Mouse (Mus musculus) liver, embryonic 13.5 days (tissue): ENCODE measurements around the gene Pfkfb4. TPM values are rescaled to one million over a fixed set of nuclear protein-coding genes. Genes with fewer than 3 reads are reported as not detected.

Experiments used
- ATAC-seq: fragments of 200-750 bp; cut with Nextera tagmentation; 2 replicates; pipeline ENCODE4 v1.8.0; 2017; ENCODE audit warnings: low read depth, mild to moderate bottlenecking, moderate number of reproducible peaks, moderate library complexity
- DNase-seq: peaks from one replicate; pipeline ENCODE4 v3.0.0; 2022
- H3K27ac ChIP-seq: fragments of 300-500 bp; sonication (generic); 2 replicates; pipeline ENCODE4 v1.5.1; 2015; ENCODE audit warnings: moderate library complexity, mild to moderate bottlenecking, inconsistent platforms
- H3K27me3 ChIP-seq: fragments of 300-500 bp; sonication (generic); 2 replicates; pipeline ENCODE4 v1.6.1; 2015; ENCODE audit warnings: mild to moderate bottlenecking, inconsistent platforms
- H3K36me3 ChIP-seq: fragments of 300-500 bp; sonication (generic); 2 replicates; pipeline ENCODE4 v1.6.1; 2015; ENCODE audit warnings: mild to moderate bottlenecking, inconsistent platforms
- H3K4me1 ChIP-seq: fragments of 300-500 bp; sonication (generic); replicated peaks from 2 replicates; pipeline ENCODE4 v1.6.1; 2015; ENCODE audit warnings: inconsistent platforms
- H3K4me2 ChIP-seq: fragments of 300-500 bp; sonication (generic); 2 replicates; pipeline ENCODE4 v1.6.1; 2015; ENCODE audit warnings: inconsistent platforms, mild to moderate bottlenecking, moderate library complexity
- H3K4me3 ChIP-seq: fragments of 300-500 bp; sonication (generic); replicated peaks from 2 replicates; pipeline ENCODE4 v1.5.1; 2015; ENCODE audit warnings: mild to moderate bottlenecking, inconsistent platforms
- H3K9ac ChIP-seq: fragments of 300-500 bp; sonication (generic); 2 replicates; pipeline ENCODE4 v1.6.1; 2015; ENCODE audit warnings: mild to moderate bottlenecking, inconsistent platforms
- H3K9me3 ChIP-seq: fragments of 300-500 bp; sonication (generic); replicated peaks from 2 replicates; pipeline ENCODE4 v1.6.1; 2016; ENCODE audit warnings: inconsistent platforms
- WGBS: fragments of 180-500 bp; shearing (Covaris S2); methylation state at CpG from one replicate; pipeline ENCODE4 v1.1.7; 2015; ENCODE audit not compliant: insufficient replicate concordance; 5-methylcytosine and 5-hydroxymethylcytosine counted together
- polyA plus RNA-seq: library from polyadenylated mRNA; unstranded; fragments of >200 nt; fragmentation: Nextera tagmentation; extraction: Ambion mirVana; gene quantifications from 2 replicates; pipeline ENCODE4 v1.2.1, GENCODE M21; 2015

The Pfkfb4 gene
- polyA plus RNA-seq, 1 experiment from 2014 or later, result 2.3 TPM

GRCm38 (mm10) chr9:108998287-108999166 is 6.9 kb downstream of the Pfkfb4 start:
- no peak for DNase-seq
- Histone ChIP-seq H3K27me3 (no peaks in the 10 kb centered on the region), H3K4me1 (peaks cover 30% of the 10 kb centered on the region), H3K27ac (no peak overlapping the region; the same call in 1 of the 2 replicates), H3K9ac (no peak overlapping the region), H3K4me2 (no peak overlapping the region), H3K4me3 (no peak overlapping the region), H3K9me3 (no peaks in the 10 kb centered on the region), H3K36me3 (no peaks in the 10 kb centered on the region)
- ATAC-seq, result no peak
- WGBS, result 62% methylated on average over 19 of the region's 19 CpGs

GRCm38 (mm10) chr9:108999167-108999526 is 7.6 kb downstream of the Pfkfb4 start:
- no peaks in the 10 kb centered on the region for H3K36me3 ChIP-seq
- 26% methylated on average over 4 of the region's 4 CpGs for WGBS
- no peak overlapping the region for H3K4me2 ChIP-seq
- no peaks in the 10 kb centered on the region for H3K9me3 ChIP-seq
- DNase-seq, result no peak
- H3K4me1 ChIP-seq, result peaks cover 30% of the 10 kb centered on the region
- H3K9ac ChIP-seq, result no peak overlapping the region
- no peak overlapping the region; the same call in 1 of the 2 replicates for H3K27ac ChIP-seq
- no peaks in the 10 kb centered on the region for H3K27me3 ChIP-seq
- ATAC-seq, result no peak
- H3K4me3 ChIP-seq, result no peak overlapping the region

DNA sequence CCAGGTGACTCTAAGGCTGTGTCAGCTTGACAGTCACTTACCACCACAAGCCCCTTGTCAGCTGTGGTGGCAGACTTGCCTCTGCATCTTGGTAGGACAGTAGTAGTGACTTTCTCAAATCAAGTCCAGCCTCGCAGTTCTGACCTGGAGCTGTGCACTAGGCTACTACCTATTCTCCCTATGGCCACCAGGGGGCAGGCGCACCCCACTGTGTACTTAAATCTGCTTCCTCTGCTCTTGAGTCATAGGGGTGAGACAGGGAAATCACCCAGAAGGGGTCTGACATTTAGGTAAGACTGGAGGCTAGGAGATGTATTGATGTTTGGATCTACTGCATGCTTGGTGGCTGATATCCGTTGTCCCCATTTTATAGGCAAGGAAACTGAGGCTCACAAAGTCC is 9.1 kb downstream of the Pfkfb4 start:
- H3K36me3 ChIP-seq, result no peaks in the 10 kb centered on the region
- 6% methylated on average over 3 of the region's 3 CpGs for WGBS
- H3K27ac ChIP-seq, result no peak overlapping the region
- H3K9me3 ChIP-seq, result no peaks in the 10 kb centered on the region
- H3K4me2 ChIP-seq, result no peak overlapping the region
- no peaks in the 10 kb centered on the region for H3K27me3 ChIP-seq
- H3K4me3 ChIP-seq, result no peak overlapping the region
- ATAC-seq (peak; percentile 29), DNase-seq (peak; percentile 47)
- no peak overlapping the region for H3K9ac ChIP-seq
- peaks cover 18% of the 10 kb centered on the region for H3K4me1 ChIP-seq

- Histone ChIP-seq H3K4me1 (peaks cover 20% of the 10 kb centered on the region), H3K4me3 (no peak overlapping the region), H3K9me3 (no peaks in the 10 kb centered on the region), H3K36me3 (no peaks in the 10 kb centered on the region), H3K9ac (no peak overlapping the region), H3K4me2 (no peak overlapping the region), H3K27me3 (no peaks in the 10 kb centered on the region), H3K27ac (no peak overlapping the region)
- no peak for ATAC-seq
- 29% methylated on average over 2 of the region's 2 CpGs for WGBS
- peak; percentile 42 for DNase-seq
These were observed 11.6 kb downstream of the Pfkfb4 start for GRCm38 (mm10) chr9:109003201-109003600.

DNA sequence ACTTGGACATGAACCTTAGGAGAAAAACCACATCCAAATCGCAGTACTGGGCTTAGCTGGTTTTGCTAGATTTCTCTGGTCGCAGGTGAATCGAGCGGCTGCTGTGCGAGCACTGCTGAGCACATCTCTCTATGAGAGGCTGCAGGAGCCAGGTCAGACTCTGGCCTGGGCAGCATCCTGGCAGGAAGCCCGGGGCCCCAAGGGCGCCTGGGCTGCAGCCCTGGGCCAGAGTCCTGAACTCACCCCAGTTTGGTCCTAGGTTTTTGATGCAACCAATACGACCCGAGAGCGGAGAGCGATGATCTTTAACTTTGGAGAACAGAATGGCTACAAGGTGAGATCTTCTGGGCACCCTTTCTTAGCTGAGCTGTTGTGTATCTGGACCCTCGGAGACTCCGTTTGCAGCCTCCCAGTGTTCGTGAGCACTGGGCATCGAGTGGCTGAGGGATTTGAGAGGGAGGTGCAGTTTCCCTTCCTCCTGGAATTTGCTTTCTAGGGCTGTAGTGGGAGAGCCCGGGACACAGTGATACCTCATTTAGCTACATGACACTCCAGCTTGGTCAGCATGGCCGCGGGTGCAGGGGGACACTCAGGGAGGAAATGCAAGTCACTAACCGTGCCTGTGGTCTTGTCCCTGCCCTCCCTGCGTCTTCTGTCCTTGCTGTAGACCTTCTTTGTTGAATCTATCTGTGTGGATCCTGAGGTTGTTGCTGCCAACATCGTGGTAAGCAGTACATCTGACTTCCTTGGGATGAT is 15.6 kb downstream of the Pfkfb4 start:
- DNase-seq (no peak), ATAC-seq (no peak)
- Histone ChIP-seq H3K36me3 (no peaks in the 10 kb centered on the region), H3K4me2 (no peak overlapping the region), H3K9ac (no peak overlapping the region), H3K4me3 (no peak overlapping the region), H3K27me3 (no peaks in the 10 kb centered on the region), H3K27ac (no peak overlapping the region), H3K9me3 (no peaks in the 10 kb centered on the region), H3K4me1 (peaks cover 24% of the 10 kb centered on the region)
- 61% methylated on average over 21 of the region's 21 CpGs for WGBS

GRCm38 (mm10) chr9:109008081-109008480 is 16.5 kb downstream of the Pfkfb4 start:
- ATAC-seq, result no peak
- H3K4me3 ChIP-seq, result no peak overlapping the region
- H3K9ac ChIP-seq, result no peak overlapping the region; the same call in 1 of the 2 replicates
- H3K4me2 ChIP-seq, result no peak overlapping the region
- no peak overlapping the region for H3K27ac ChIP-seq
- no peaks in the 10 kb centered on the region for H3K36me3 ChIP-seq
- no peaks in the 10 kb centered on the region for H3K9me3 ChIP-seq
- H3K27me3 ChIP-seq, result no peaks in the 10 kb centered on the region
- WGBS, result 74% methylated on average over 9 of the region's 9 CpGs
- peaks cover 24% of the 10 kb centered on the region for H3K4me1 ChIP-seq
- DNase-seq, result no peak

DNA sequence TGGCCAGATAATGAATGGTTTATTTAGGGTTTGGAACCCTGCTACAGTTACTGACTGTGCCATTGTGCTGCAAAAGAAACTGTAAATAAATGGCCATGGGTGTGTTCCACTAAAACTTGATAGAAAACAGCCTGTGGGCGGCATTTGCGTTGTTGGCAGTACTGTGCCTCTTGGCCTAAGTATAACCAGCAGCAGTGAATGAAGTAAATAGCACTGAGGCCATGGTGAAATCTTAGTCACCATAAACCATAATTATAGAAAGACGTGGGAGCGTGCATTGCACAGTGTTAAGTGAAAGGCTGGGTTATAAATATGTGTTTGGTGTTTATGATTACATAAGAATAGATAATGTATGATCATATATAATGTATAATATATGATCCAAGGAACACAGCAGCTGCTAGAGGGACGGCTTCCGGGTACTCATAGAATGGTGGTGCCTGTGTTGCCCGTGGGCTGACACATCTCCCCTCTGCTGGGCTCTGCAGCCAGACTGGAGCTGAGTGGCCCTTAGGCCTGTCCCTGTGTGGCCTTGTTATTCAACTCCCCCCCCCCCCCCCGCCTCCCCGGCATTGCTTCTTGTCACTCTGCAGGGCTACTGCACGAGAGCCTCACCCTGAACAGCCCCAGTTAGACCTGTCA is 17.5 kb downstream of the Pfkfb4 start:
- no peak for DNase-seq
- no peak overlapping the region for H3K9ac ChIP-seq

DNA sequence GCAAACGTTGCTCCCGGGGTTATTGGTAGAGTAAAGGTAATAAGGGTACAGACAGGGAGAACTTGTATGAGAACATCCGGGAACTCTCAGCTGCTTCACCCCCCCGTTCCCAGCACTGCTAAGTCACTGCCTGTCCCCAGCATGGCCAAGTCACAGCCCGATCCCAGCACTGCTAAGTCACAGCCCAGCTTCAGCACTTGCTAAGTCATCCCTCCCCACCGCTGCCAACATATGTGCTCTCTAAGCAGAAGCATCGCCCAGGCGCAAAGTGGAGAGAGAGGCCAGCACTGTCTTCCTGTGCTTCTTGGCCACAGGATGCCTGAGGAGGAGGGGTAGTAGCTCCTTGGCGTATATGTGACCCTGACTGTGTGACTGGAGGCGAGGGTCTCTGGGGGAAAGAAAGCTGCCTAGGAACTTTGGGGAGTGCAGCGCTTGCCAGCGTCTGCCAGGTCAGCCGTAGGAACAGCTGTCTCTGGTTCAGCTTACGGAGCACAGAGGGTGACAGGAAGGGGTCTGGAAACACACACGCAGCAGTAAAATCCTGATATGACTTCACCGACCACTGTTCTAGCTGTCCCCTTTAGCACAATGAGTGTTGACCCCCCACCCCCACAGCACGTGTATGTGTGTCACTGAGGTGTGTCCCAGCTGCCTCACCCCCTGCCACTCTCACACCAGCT is 18.2 kb downstream of the Pfkfb4 start:
- DNase-seq, result peak; percentile 57
- peak overlapping the region; percentile 17; the same call in 1 of the 2 replicates for H3K4me2 ChIP-seq
- H3K27me3 ChIP-seq, result 0 out of 2 replicates have a peak, but pooled peaks cover 3% of the 10 kb centered on the region
- 27% methylated on average over 17 of the region's 17 CpGs for WGBS
- no peak overlapping the region for H3K4me3 ChIP-seq
- ATAC-seq, result peak; percentile 86
- H3K4me1 ChIP-seq, result peaks cover 32% of the 10 kb centered on the region
- no peaks in the 10 kb centered on the region for H3K9me3 ChIP-seq
- no peak overlapping the region for H3K9ac ChIP-seq
- no peaks in the 10 kb centered on the region for H3K36me3 ChIP-seq
- H3K27ac ChIP-seq, result 0 out of 2 replicates have a peak overlapping the region, but pooled peaks have one; percentile 18

More for the DNA sequence above, 17.5 kb downstream of the Pfkfb4 start:
- Histone ChIP-seq H3K27ac (0 out of 2 replicates have a peak overlapping the region, but pooled peaks have one; percentile 18), H3K9me3 (no peaks in the 10 kb centered on the region), H3K4me2 (0 out of 2 replicates have a peak overlapping the region, but pooled peaks have one; percentile 17), H3K36me3 (no peaks in the 10 kb centered on the region), H3K4me1 (peaks cover 26% of the 10 kb centered on the region), H3K4me3 (no peak overlapping the region), H3K27me3 (0 out of 2 replicates have a peak, but pooled peaks cover 3% of the 10 kb centered on the region)
- no peak for ATAC-seq
- 57% methylated on average over 10 of the region's 10 CpGs for WGBS

DNA sequence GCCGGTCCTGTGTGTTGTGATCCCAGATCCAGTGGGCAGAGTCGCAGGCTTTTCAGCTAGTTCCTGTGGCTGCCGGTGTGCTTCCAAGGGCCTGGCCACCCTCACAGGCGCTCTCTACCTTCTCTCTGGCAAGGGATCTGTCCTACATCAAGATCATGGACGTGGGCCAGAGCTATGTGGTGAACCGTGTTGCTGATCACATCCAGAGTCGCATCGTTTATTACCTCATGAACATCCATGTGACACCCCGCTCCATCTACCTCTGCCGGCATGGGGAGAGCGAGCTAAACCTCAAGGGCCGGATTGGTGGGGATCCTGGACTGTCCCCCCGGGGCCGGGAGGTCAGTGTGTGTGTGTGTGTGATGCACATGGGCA is 18.7 kb downstream of the Pfkfb4 start:
- H3K36me3 ChIP-seq, result no peaks in the 10 kb centered on the region
- no peak for ATAC-seq
- no peaks in the 10 kb centered on the region for H3K9me3 ChIP-seq
- 0 out of 2 replicates have a peak overlapping the region, but pooled peaks have one; percentile 18 for H3K27ac ChIP-seq
- DNase-seq, result no peak
- WGBS, result 77% methylated on average over 14 of the region's 14 CpGs
- H3K4me1 ChIP-seq, result peaks cover 36% of the 10 kb centered on the region
- no peak overlapping the region for H3K4me2 ChIP-seq
- no peak overlapping the region for H3K4me3 ChIP-seq
- 0 out of 2 replicates have a peak, but pooled peaks cover 3% of the 10 kb centered on the region for H3K27me3 ChIP-seq
- H3K9ac ChIP-seq, result no peak overlapping the region

DNA sequence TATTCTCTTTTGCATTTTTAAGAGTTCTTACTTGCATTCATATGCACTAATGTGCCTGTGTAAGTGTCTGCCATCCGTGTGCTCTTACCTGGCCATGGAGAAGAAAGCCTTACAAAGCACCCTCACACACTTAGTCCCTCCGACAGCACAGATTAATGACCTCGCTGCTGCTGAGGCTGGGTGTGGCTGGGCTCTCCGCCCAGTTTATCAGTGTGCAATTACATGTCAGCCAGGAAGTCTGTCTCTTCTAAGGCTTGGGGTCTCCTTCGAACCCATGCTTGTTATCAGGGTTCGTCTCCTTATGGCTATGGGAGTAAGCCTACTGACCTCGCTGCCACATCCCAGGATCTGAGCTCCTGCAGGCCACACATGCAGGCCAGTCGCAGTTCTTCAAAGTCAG is 23.8 kb downstream of the Pfkfb4 start:
- H3K4me3 ChIP-seq, result no peak overlapping the region
- H3K36me3 ChIP-seq, result no peaks in the 10 kb centered on the region
- DNase-seq, result no peak
- ATAC-seq, result peak; percentile 67
- peak overlapping the region; percentile 30 for H3K4me2 ChIP-seq
- 0 out of 2 replicates have a peak overlapping the region, but pooled peaks have one; percentile 35 for H3K27ac ChIP-seq
- peaks cover 3% of the 10 kb centered on the region; the same call in 1 of the 2 replicates for H3K27me3 ChIP-seq
- H3K9me3 ChIP-seq, result no peaks in the 10 kb centered on the region
- peaks cover 42% of the 10 kb centered on the region for H3K4me1 ChIP-seq
- 18% methylated on average over 8 of the region's 8 CpGs for WGBS
- 0 out of 2 replicates have a peak overlapping the region, but pooled peaks have one; percentile 9 for H3K9ac ChIP-seq
